Mouse (Mus musculus) left cerebral cortex, adult 11 months (tissue): Measurements from ENCODE around the gene Gtf2h1.
"Not testable (repeated sequence)": the region's sequence is repeated elsewhere in the genome, so short reads cannot be mapped to it uniquely, and the experiment has no call there.

Experiments used
- DNase-seq: peaks from one replicate; pipeline ENCODE4 v3.0.0; 2022; ENCODE audit warnings: low spot score

The Gtf2h1 gene

DNA sequence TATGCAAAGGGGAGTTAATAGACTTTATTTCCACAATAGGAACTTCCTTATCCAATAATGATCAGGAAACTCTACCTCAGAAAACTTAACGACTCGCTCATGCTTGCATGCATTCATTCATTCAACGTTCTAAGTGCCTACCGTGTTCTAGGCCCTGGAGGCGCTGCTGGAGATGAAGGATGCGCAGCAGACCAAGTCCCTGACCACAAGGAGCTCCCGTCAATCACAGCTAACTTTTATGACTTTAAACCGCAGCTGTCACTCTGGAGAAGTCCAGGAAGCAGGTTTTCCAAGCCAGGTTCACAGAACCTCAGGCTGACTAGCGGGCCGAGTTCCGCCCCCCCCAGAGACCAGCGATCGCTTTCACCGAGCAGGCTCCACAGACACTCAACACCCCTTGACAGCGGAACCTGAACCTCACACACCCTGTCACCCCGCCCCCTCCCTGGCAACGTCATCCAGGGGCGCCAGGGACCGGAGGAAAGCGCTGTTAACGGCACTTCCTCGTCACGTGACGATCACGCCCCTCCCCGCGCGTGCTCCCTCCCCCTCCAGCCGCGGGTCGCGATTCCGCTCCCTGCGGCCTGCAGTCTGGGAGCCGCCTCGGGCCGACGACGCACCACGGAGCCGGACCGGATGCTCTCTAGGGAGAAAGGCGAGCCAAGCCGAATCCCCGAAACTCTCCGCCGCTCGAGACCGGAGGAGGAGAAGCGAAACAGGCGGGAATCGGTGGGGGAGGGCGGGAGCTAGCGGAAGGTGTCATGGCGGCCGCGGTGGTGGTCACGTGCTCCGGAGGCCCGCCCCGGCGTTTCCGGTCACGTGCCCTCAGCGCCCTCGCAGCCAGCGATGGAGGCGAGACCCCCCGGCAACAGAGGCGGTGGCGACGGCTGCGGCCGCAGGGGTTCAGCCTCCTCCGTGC, at the start of gene Gtf2h1, which contains the start of gene Hps5:
Gene Gtf2h1, plus strand, starts transcription at position 817 of the 919 bp plus-strand sequence.
Gene Hps5, minus strand, starts transcription at position 778 of the 919 bp plus-strand sequence.
- DNase-seq = peak; percentile 93

DNA sequence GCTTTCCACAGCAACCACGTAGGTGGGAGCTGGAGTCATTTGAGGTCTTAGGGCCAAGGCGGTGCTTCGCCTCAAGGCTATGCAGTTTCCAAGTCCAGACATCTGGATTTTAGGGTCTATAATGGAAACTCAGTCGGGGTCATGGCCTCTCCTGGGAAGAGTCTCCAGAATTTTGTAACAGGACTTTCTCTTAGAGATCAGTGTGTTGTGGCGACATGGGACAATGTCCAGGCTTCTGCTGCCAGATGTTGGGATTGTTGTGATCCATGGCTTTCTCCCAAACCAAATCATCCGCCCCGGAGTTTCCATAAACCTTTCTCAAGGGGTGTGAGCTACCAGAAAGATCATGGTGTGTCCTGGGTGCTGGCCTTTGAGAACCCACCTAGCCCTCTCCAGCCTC, 49.5 kb upstream of the Gtf2h1 start:
- no peak for DNase-seq

DNA sequence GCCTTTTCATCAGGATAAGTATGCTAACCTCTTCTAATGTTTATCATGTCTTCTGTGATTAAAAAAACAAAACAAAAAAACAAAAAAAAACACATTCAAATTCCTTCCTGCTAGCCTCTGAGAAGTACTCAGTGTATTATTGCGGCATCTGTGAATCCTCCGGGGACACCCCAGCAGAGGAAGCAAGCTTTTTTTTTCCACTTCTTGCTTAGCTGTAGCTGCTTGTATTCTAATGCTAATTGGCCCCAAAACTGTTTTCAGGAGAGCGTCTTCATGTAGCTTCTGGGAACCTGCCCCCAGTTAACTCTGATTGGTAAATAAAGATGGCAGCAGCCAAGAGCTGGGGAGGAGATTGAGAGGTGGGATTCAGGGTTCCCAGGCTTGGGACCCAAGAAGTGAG, 47.4 kb upstream of the Gtf2h1 start:
- no peak for DNase-seq

DNA sequence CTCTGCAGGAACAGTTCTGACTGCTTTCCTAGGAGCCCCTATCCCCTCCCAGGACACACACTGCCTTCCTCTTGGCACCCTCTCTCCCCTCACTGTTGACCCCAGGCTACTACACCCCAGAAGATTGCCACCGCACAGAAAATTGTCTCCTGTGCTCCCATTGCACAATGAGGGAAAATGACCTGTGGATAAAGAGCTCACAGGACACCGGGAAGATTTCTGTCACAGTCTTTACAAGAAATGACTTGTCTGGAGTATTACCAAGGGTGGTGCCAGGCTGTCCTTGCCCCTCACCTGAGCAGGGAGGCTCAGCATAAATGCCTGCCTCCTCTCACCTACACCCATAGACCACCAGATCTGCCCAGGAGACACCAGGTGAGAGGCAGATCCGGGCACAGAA, 44.4 kb upstream of the Gtf2h1 start, which contains the start of gene Saa2:
Gene Saa2, plus strand, starts transcription at position 301 of the 400 bp plus-strand sequence.
- DNase-seq = no peak

DNA sequence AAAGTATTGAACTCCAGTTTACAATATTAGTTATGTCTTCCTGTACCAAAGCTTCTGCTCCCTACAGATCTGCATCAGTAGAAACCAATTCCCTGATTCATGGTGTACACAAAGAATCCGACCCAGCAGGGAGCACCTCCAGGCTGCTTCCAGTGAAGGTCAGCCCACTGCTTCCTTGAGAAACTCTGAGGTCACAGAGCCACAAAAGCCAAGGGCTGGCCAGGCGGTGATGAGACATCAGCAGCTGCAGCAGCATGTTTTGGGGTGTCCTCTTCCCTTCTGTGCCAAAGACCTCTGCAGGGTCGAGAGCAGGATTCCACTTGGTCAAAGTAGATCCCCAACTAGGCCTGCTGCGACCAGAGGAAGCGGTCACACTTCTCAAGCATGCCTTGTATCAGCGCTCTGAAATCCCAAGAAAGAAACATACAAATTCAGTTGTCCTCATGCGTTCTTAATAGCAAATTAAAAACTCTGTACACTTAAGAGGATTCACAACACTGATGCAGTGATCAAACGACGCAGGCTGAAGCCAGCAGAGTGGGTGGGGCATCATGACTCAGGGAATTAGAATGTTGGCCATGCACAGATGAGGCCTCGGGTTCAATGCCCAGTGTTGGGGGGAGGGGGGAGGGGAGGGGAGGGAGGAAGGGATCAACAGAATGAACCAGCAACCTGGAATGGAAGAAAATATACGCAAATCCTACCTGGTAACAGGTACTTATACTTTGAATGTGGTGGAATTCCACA, 34.7 kb upstream of the Gtf2h1 start:
- no peak for DNase-seq

DNA sequence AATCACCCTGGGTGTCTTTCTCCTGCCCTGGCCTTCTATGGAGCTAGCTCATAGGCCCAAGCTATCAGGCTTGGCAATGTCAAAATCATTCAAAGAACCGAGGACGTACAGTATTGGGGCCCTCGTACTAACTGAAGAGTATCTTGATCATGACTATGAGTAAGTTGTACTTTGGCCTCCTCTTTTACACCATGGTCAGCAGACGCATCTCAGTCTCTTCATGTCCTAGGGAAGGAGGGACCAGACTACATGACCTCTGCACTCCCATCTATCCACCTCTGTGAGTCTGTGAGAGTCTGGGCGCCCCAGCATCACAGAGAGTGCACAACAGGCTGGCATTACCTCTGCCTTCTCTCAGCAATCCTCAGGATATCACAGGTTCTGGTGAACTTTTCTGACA, 33.3 kb upstream of the Gtf2h1 start:
- no peak for DNase-seq

DNA sequence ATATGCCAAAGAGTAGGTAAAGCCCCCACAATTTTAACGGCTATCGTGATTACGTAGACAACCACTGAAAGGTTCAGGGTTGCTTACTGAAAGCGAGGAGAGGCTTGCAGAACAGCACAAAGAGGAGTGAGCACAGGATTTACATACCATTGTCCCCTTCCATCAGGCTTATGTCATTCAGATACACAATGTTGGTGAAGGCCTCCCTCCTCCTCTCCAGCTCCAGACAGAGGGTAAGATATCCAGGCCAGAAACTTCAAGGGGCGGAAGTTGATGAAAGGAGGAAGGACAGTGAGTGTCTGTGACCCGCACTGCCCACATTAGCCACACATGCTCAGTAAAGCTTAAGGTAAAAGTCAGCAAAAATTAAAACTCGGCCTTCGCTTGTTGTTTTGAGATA, 31.2 kb upstream of the Gtf2h1 start:
- DNase-seq = no peak

DNA sequence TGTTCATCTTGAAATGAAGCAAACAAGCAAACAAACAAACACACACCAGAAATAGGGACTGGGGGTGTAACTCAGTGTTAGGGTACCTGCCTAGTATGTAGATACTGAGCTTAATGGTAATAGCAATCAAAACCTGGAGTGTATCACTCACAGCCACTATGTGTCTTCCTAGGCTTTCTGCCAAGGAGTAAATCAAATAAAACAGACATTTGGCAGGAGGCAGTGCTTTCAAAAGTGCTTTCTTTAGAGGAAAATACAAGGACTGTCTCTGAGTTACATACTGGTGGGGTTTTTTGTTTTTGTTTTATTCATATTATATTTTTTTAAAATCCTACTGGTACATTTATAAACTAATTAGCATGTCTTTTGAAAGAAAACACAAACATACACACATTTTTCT, 28.5 kb upstream of the Gtf2h1 start:
- no peak for DNase-seq

DNA sequence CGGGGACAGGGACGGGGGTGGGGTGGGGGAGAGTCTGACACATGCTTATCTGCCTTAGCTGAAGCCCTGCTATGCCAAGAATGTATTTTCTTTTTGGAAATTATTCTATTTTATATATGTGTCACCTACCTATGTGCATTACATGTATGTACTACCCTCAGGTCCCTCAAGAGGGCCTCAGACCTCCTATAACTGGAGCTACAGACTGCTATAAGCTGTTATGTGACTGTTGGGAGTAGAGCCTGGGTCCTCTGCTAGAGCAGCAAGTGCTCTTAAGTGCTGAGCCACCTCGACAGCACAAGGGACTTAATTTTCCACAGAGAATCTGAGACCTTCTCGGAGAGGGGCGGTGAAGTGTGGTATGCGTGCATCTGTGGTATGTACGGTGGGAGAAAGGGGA, 27.5 kb upstream of the Gtf2h1 start:
- no peak for DNase-seq

DNA sequence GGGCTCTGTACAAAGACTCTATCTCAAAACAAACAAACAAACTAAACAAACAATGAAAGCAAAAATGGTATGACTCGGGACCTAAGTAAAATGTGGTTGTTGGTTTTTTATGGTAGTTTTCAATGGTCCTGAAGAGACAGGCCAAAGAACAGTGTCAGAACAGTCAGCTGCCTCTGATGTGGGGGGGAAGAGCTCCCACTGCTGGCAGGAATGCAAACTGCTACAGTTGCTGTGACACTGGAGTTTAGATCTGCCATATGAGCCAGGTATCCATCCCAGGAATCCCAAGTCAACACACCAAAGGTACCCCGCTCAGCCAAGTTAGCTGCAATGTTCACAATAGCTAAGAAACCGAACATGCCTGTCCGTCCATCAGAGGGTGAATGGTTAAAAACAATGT, 25.2 kb upstream of the Gtf2h1 start:
- DNase-seq = peak; percentile 31

DNA sequence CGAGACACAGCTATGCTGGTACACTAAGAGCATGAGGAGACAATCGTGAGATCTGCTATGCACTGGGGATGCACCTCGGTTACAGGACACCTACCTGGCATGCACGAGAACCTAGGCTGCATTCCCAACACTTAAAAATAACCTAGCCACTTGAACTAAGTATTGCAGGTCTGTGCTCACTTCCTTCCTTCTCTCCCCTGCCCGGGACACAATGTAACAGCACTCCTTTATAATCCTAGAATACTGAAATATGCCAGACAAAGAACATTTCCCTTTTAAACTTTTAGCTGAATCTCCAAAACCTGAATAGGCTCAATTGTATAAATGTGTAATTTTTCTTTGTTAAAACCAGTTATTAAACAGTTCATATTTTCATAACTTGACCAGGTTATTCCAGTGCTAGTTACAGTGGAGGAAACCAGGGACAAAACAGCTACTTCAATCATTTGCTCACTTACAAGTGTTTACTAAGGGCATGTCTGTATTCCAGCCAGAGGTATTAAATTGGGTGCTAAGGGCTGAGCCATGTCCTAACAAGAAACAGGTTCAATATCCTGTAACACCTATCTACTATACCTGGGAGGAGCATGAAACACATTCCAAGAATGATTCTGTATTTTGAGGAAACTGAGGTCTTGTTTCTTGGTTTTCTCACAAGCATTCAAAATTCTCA, 6.6 kb upstream of the Gtf2h1 start:
- DNase-seq = no peak

DNA sequence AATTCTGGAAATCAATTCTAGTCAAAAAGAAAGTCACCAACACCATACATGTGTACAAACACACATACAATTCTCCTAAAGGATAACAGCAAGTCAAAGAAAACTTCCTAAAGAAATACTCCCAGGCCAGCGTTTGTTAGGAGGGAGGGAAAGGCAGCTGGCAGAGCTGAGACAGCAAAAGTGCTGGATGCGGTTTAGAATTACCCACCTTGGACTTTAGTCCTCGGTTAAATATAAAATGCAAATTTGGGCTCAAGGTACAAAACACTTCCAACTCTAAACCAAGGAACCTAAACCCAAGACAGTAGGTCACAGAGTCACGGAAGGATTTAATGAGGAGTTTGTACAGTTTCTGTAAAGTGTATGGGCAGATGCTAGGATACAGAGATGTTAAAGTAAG, 2.0 kb upstream of the Gtf2h1 start:
- DNase-seq = no peak

DNA sequence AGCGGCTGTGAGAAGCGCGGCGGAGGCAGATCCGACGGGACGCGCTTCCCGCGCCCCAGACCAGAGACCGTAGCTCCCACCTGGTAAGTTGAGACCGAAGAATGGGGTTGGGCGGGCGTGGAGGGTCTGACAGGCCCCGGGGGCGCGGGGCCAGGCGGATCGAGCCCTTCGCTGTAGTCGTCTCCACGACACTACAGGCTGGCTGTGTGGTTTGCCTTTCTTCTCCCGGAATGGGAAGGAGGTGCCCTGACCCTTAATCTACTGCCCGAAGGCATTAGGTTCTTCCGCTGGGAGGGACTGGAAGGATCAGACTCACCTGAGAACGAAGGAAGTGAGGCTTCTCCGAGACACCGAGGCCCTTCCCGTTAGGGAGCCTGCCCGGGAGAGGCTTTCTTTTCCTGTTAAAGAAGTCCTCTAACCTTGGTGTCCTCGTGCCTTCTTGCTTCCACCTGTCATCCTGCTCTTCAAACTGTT, 340 bp downstream of the Gtf2h1 start:
- no peak for DNase-seq

DNA sequence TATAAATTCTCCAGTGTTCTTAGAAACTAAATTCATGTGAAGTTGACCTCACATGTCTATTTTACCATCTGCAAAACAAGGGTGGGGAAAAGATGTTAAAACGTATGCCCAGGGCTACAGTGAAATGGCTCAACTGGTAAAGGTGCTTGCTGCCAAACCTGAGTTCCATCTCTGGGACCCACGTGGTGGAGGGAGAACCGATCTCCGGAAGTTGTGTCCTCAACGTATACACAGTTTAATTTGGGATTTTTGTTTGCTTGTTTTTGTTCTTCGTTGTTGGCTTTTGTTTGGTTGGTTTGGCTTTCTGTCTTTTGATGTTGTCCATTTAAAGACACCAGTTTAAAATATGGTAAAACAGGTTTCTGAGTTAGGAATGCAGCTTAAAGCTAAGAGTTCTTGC, 876 bp downstream of the Gtf2h1 start:
- DNase-seq = no peak

DNA sequence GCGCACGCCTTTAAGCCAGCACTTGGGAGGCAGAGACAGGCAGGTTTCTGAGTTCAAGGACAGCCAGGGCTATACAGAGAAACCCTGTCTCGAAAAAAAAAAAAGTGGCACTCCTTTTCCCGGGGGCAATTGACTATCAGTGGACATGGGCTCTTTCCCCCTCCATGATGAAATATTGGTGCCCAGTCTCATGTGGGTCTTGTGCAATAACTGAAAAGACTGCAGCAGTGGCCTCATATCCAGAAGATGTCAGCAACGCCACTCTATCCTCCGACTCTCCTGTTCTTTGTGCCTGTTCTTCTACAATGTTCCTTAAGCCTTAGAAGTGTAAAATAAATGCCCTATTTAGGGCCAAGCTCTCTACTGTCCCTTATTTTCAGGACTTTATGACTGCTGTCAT, 14.4 kb downstream of the Gtf2h1 start:
- DNase-seq = no peak

DNA sequence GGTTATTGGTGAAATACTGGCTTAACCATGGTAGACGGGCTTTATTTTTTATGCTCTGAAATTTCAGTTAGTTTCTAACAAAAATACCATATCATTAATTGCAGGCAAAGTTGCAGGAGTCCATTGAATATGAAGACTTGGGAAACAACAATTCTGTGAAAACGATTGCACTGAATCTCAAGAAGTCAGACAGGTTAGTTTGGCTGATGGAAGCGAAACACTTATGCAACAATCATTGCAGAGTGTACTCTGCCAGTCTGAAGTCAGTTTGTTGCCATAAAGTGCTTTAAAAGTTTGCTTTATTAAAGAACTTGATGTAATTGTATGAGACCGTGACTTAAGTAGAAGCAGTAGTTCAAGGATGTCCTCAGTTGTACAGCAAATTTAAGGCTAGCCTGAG, 18.1 kb downstream of the Gtf2h1 start:
- DNase-seq = no peak

DNA sequence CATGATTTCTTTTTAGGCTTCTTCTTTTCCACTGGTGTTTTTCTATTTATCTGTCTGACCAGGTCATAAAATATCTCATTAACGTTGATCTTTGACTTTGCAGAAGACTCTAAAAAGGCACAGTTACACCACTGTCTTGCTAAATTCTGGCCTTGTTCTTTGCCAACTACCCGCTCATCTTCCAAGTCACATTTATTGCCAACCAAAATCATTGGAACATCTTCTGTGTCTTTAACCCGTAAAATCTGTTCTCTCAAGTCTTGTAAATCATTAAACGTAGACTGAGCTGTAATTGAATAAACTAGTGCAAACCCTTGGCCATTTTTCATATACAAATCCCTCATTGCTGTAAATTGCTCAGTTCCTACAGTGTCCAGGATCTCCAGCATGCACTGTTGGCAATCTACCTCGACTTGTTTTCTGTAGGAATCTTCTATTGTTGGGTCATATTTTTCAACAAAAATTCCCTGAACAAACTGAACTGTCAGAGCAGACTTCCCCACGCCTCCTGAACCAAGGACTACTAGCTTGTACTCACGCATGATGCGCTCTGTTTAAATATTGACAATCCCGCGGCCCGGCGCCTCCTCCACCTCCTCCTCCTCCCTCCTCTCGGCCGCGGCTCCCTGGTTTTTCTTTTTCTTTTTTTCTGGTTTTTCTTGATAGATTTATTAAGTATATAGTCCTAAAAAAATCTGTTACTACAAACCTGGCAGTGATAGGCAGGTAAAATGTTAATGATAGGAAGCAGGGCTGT, 25.2 kb downstream of the Gtf2h1 start:
- DNase-seq = not testable (repeated sequence)

DNA sequence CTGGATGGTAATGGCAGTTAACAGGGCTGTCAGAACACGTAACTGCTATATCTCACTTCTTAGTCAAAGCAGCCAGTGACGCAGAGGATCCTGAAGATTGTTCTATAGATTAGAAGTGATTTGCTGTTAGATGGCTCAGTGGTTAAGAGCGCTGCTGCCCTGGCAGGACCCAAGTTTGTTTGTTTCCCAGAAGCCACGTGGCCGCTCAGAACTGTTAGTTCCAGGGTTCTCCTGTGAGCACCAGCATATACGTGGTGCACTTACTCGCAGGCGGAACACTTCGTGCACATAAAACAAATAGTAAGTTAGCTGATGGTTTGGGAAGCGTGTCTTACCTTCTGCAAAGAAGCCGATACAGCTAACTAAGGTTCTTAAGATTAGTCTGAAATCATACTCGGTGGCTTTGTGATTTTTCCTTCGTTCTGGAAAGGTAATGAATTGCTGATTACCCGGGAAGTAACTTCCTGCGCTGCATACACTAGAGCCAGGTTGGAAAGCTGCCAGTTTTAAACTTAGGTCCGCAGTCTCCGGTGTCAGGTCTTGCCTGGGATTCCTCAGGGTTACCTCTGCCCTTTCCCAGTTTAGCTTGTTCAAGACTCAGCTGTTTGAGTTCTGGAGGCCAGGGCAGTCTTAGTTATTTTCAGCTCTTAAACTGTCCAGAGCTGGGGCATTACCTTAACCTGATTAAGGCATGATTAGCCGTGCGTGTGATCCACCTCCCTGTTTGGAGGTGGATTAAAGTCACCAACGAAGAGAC, 31.3 kb downstream of the Gtf2h1 start:
- no peak for DNase-seq

DNA sequence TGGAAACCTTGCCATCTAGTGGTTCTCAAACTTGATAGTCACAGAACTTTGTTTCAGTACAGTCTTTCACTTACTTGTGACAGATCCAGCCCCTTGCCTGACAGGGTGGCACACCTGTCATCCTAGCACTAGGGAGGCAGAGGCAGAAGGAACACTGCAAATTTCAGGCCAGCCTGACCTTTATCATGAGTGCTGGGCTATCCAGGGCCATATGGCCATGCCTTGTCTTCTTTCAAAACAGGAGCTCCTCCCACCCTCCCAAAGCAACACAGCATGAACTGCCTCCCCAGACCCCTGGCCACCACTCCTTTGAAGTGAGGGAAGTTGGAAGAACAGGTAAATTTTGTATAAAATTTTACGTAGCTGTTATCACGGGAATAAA, 31.9 kb downstream of the Gtf2h1 start:
- no peak for DNase-seq

DNA sequence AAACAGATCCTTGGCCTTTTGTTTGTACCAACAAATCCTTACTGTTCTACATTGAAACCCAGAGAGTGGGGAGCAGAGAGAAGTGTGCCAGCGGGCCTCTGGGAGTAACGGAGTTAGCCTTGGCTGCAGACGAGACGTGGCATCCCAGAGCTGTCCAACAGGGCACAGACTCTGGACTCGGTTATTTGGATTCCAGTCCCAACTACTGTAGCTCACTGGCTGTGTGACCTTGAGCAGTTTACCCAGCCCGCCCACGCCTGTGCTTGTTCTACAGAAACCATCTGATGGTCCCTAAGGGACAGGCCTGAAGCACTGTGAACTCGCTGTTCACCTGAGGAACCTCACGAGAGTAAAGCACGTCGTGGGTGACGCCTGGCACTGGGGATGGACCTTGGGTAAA, 34.0 kb downstream of the Gtf2h1 start:
- DNase-seq = no peak
